Mouse (Mus musculus) lung, adult 2 months (tissue): Measurements from ENCODE around the gene Nppa.

ENCODE experiments used
- CTCF ChIP-seq: fragments of 200-500 bp; IDR thresholded peaks from 2 replicates; pipeline ENCODE4 v1.5.1; 2011; ENCODE audit warnings: mild to moderate bottlenecking, low read length, control low read depth; ENCODE audit not compliant: insufficient read depth
- POLR2A ChIP-seq: fragments of 200-500 bp; IDR thresholded peaks from 2 replicates; pipeline ENCODE4 v1.6.1; 2011; ENCODE audit warnings: low read depth, mild to moderate bottlenecking, control low read depth, low read length, borderline replicate concordance; ENCODE audit errors: extremely low read depth

GRCm38 (mm10) chr4:147953590-147953989, 46.9 kb upstream of the Nppa start:
- TF ChIP-seq CTCF (0 out of 2 replicates have a peak, but pooled peaks have one; percentile 13), POLR2A (no peak)
